Mouse (Mus musculus) midbrain, embryonic 14.5 days (tissue): ENCODE data around the gene Mboat7. TPM values are rescaled to one million over a fixed set of nuclear protein-coding genes. Genes with fewer than 3 reads are reported as not detected.

Source experiments
- ATAC-seq: fragments of 200-750 bp; cut with Nextera tagmentation; 2 replicates; pipeline ENCODE4 v1.8.0; 2017; ENCODE audit warnings: moderate number of reproducible peaks, moderate library complexity; ENCODE audit not compliant: low FRiP score, low TSS enrichment
- DNase-seq: peaks from one replicate; pipeline ENCODE4 v3.0.0-alpha.2; 2015
- H3K27ac ChIP-seq: fragments of 300-500 bp; sonication (generic); replicated peaks from 2 replicates; pipeline ENCODE4 v1.5.1; 2014; ENCODE audit warnings: mild to moderate bottlenecking, low read depth, low read length, moderate library complexity
- H3K27me3 ChIP-seq: fragments of 300-500 bp; sonication (generic); 2 replicates; pipeline ENCODE4 v1.6.1; 2014; ENCODE audit warnings: low read length, control low read depth, mixed read lengths; ENCODE audit not compliant: control insufficient read depth, insufficient read depth
- H3K36me3 ChIP-seq: fragments of 300-500 bp; sonication (generic); 2 replicates; pipeline ENCODE4 v1.6.1; 2014; ENCODE audit warnings: low read length, control low read depth; ENCODE audit not compliant: control insufficient read depth, insufficient read depth
- H3K4me1 ChIP-seq: fragments of 300-500 bp; sonication (generic); 2 replicates; pipeline ENCODE4 v1.6.1; 2014; ENCODE audit warnings: mild to moderate bottlenecking, antibody characterized with exemption, low read length, control low read depth; ENCODE audit not compliant: control insufficient read depth, insufficient read depth
- H3K4me2 ChIP-seq: fragments of 300-500 bp; sonication (generic); 2 replicates; pipeline ENCODE4 v1.6.1; 2014; ENCODE audit warnings: mild to moderate bottlenecking, low read length, moderate library complexity
- H3K4me3 ChIP-seq: fragments of 300-500 bp; sonication (generic); replicated peaks from 2 replicates; pipeline ENCODE4 v1.5.1; 2014; ENCODE audit warnings: low read depth, low read length
- H3K9ac ChIP-seq: fragments of 300-500 bp; sonication (generic); replicated peaks from 2 replicates; pipeline ENCODE4 v1.6.1; 2014; ENCODE audit warnings: mild to moderate bottlenecking, low read length, moderate library complexity
- H3K9me3 ChIP-seq: fragments of 300-500 bp; sonication (generic); 2 replicates; pipeline ENCODE4 v1.6.1; 2016; ENCODE audit warnings: low read length, control low read depth, mixed read lengths; ENCODE audit not compliant: control insufficient read depth
- WGBS: fragments of 180-500 bp; shearing (Covaris S2); extraction: QIAGEN DNeasy Blood & Tissue Kit; methylation state at CpG from one replicate; pipeline ENCODE4 v1.1.7; 2014; 5-methylcytosine and 5-hydroxymethylcytosine counted together
- polyA plus RNA-seq: library from polyadenylated mRNA; unstranded; fragments of >200 nt; fragmentation: Nextera tagmentation; extraction: Ambion mirVana; gene quantifications from 2 replicates; pipeline ENCODE4 v1.2.1, GENCODE M21; 2014

The Mboat7 gene
- polyA plus RNA-seq, 1 experiment from 2014 or later: 70.7 TPM

DNA sequence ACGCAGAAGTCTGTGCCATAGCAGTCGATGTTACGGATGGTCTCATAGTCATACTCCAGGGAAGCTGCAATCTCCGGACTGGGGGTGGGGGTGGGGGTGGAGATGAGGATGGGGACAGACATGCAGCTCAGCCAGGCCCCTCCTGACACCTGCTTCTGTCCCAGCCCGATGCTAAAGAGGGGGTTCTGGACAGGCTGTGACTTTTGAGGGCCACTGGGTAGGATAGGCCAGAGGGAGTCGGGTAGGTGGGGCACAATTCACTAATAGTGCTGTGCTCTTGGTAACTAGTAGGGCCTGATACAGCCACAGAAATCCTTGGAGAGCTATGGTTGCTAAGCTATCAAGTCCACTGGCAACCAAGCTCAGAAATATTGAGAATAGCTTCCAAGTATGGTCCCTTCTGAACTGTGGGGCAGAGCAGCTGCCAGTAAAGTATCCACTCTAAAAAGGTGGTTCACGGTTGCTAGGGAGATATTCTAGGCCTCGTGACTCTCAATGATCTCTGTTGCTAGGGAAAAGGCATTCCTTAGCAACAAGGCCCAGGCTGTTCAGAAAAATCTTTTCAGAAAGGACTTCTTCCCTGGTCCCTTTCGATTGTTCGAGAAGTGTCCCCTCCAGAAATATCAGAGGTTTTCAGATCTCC, 9.3 kb downstream of the Mboat7 start:
- Histone ChIP-seq H3K9me3 (no peaks in the 10 kb centered on the region), H3K4me1 (peaks cover 12% of the 10 kb centered on the region; the same call in 1 of the 2 replicates), H3K4me2 (0 out of 2 replicates have a peak overlapping the region, but pooled peaks have one; percentile 7), H3K27me3 (no peaks in the 10 kb centered on the region), H3K27ac (peak overlapping the region; percentile 77), H3K4me3 (no peak overlapping the region), H3K9ac (no peak overlapping the region), H3K36me3 (peaks cover 40% of the 10 kb centered on the region)
- DNase-seq (peak; percentile 77), ATAC-seq (peak; percentile 44)
- 47% methylated on average over 10 of the region's 10 CpGs for WGBS

DNA sequence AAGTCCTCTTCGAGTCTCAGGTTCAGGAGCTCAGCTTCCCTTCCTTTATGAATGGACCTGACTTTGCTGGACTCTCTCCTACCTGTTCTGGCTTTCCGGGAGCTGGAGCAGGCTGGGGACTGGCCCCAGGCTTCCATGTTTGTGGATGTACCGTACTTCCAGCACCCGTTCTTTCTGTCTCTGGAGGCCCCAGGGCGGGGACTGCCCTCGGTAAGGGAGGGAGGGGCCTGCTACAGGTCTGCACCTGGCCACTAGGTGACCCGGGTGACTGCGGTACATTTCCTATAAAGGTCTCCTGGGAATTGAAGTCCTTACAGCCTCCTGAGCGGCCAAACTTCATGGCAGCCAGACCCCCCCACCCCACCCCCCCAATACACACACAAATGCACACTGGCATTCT, 16.0 kb downstream of the Mboat7 start, which contains the start of gene Tmc4:
Gene Tmc4 (minus strand): TSS at position 212 of the 400 bp plus-strand sequence.
- Histone ChIP-seq H3K27me3 (no peaks in the 10 kb centered on the region), H3K4me3 (no peak within 1 kb of the TSS), H3K9ac (no peak within 1 kb of the TSS), H3K4me2 (no peak within 1 kb of the TSS), H3K36me3 (peaks cover 10% of the 10 kb centered on the region; the same call in 1 of the 2 replicates), H3K4me1 (no peaks in the 10 kb centered on the region), H3K9me3 (no peaks in the 10 kb centered on the region), H3K27ac (no peak within 1 kb of the TSS)
- ATAC-seq (no peak), DNase-seq (no peak)
- 54% methylated on average over 9 of the region's 9 CpGs for WGBS

DNA sequence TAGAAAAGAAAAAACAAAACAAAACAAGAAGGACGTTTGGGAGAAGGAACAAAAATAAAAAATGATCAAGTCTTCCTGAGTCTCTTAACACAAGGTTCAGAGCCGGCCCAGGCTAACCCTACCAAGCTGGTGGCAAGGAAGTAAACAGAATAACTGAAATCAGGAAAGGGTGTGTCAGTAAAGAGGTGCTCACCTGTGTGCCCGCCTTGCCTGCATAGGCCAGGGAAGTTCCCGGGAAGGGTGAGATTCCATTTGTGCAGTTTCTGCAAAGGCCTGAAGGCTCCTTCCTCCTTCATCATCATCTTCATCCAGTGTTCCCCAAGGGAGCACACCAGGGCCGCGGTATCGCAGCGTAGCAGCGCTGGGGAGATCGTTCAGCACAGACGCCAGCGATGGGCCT, 17.0 kb downstream of the Mboat7 start:
- ATAC-seq: no peak
- 89% methylated on average over 12 of the region's 12 CpGs for WGBS
- Histone ChIP-seq H3K4me3 (no peak overlapping the region), H3K27me3 (no peaks in the 10 kb centered on the region), H3K9me3 (no peaks in the 10 kb centered on the region), H3K9ac (no peak overlapping the region), H3K27ac (no peak overlapping the region), H3K4me1 (no peaks in the 10 kb centered on the region), H3K4me2 (no peak overlapping the region), H3K36me3 (0 out of 2 replicates have a peak, but pooled peaks cover 5% of the 10 kb centered on the region)
- no peak for DNase-seq

DNA sequence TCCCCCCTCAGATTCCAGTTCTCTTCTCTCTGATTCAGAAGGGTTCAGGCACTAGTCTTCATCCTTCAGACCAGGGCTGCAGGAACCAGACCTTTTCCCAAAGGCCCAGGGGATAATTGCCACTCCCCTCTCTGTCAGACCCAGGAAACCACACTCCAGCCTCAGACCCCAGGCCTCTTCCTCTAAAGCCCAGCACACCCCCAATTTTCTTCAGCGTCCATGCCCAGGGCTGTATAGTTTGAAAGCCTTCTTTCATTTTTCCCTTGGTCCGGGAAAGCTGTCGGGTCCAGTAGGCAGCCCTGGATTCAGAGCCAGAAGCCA, 18.1 kb downstream of the Mboat7 start:
- H3K36me3 ChIP-seq: 0 out of 2 replicates have a peak, but pooled peaks cover 5% of the 10 kb centered on the region
- no peaks in the 10 kb centered on the region for H3K4me1 ChIP-seq
- H3K9ac ChIP-seq: no peak overlapping the region
- no peak overlapping the region for H3K4me2 ChIP-seq
- DNase-seq: no peak
- H3K9me3 ChIP-seq: no peaks in the 10 kb centered on the region
- no peak overlapping the region for H3K4me3 ChIP-seq
- no peak overlapping the region for H3K27ac ChIP-seq
- 82% methylated on average over 3 of the region's 3 CpGs for WGBS
- no peak for ATAC-seq
- no peaks in the 10 kb centered on the region for H3K27me3 ChIP-seq

DNA sequence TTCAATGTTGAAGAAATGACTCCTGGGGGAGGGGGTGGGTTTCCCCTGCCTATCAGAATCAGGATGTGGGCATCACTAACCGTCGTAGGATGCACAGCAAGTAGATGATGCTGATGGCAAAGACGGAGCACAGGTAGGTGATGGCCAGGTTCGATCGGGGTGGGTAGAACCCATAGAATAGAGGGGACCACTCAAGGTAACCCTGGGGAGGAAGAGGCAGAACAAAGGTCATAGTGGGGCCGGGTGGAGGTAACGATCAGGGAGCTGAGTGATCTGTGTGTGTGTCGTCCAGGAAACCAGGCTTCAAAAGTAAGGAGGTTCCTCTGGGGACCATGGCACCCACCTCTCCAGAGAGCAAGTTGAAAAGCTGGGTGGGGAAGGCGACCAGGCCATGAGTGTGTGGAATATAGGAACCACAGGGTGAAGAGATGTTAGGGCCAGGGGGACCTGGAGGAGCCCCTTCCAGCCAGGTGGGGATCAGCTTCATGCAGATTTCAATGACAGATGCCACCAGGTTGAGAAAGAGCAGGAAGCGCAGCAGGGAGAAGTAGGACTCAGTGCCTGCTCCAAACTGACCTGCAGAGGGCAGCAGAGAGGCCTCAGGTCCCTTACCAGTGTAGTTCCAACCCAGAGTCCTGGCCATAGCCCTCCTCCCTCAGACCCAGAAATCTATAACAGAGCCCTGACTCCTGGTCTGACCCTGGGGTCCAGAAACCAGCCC, 18.7 kb downstream of the Mboat7 start:
- Histone ChIP-seq H3K4me1 (no peaks in the 10 kb centered on the region), H3K9me3 (no peaks in the 10 kb centered on the region), H3K4me3 (no peak overlapping the region), H3K4me2 (no peak overlapping the region), H3K27me3 (no peaks in the 10 kb centered on the region), H3K27ac (no peak overlapping the region), H3K9ac (no peak overlapping the region), H3K36me3 (0 out of 2 replicates have a peak, but pooled peaks cover 5% of the 10 kb centered on the region)
- WGBS: 67% methylated on average over 10 of the region's 10 CpGs
- DNase-seq (peak; percentile 93), ATAC-seq (peak; percentile 85; the same call in 1 of the 2 replicates)

DNA sequence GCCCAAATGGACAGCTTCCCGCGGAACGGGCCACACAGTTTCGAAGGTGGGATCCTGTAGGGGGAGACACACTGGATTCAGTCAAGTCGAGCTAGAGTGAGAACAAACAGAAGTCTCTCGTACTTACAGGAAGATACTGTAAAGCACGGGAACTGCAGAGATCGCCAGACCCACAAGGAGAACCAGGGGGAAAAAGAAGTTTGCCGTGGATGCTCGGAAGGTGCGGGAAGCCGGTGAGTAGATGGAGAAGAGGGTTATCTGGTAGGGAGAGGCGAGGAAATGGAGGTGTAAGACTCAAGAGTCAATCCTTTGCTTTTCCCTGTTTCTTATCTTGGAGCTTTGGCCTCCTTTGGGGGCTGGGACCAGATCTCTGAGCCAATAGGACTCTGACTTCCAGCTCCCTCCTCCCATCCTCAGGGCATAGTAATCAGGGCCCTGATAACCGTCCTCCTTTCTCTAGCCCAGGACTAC, 26.4 kb downstream of the Mboat7 start:
- no peaks in the 10 kb centered on the region for H3K27me3 ChIP-seq
- no peak overlapping the region for H3K27ac ChIP-seq
- H3K9me3 ChIP-seq: no peaks in the 10 kb centered on the region
- WGBS: 18% methylated on average over 14 of the region's 14 CpGs
- no peak for ATAC-seq
- H3K36me3 ChIP-seq: peaks cover 15% of the 10 kb centered on the region
- H3K9ac ChIP-seq: no peak overlapping the region
- no peak for DNase-seq
- H3K4me3 ChIP-seq: no peak overlapping the region
- peaks cover 7% of the 10 kb centered on the region; the same call in 1 of the 2 replicates for H3K4me1 ChIP-seq
- no peak overlapping the region for H3K4me2 ChIP-seq

DNA sequence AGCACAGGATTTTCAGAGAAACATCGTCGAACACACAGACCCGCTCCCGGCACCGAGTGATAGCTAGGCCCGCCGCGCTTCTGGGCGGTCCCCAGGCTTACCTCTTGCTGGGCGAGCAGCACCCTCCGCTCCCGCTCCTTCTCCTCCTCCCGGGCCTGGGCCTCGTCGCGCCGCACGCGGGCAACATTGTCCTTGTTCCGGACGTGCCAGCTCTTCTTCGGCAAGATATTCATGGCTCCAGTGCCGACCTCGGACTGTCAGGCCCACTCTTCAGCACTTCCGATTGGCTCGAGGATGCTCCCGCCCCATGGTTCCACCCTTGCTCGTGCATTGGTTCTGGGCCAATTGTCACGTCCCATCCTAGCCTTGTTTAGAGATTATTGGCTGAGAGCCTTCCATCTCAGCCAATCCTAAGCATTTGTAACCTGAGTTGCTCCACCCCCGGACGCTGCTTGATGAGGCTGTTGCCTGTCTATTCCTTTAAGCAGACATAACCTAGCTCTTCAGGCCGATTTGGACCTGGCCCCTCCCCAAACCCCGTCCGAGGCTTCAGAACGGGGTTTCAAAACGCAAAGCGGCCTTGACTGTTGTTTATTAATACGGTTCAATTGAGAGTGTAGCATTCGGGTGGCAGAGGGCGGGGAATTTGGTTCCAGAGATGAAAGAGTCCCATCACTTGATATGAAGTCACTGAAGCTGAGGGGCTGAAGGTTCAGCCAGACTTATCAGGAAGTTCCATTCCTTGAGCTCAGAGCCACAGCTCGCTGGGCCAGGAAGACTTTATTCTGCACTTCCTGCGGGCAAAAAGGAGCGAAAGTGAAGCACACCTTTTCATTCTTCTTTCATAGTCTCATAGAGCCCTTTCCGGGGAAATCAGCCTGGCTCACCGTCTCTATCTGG, 27.9 kb downstream of the Mboat7 start, which contains the start of gene Leng1:
Gene Leng1 (minus strand): TSS at position 626 of the 900 bp plus-strand sequence.
- Histone ChIP-seq H3K27ac (peak within 1 kb of the TSS; percentile 69), H3K4me3 (peak within 1 kb of the TSS; percentile 52), H3K36me3 (peaks cover 27% of the 10 kb centered on the region), H3K27me3 (no peaks in the 10 kb centered on the region), H3K9me3 (no peaks in the 10 kb centered on the region), H3K9ac (peak within 1 kb of the TSS; percentile 51), H3K4me1 (peaks cover 7% of the 10 kb centered on the region; the same call in 1 of the 2 replicates), H3K4me2 (peak within 1 kb of the TSS; percentile 76)
- DNase-seq (peak; percentile 97), ATAC-seq (peak; percentile 99)
- 4% methylated on average over 45 of the region's 45 CpGs for WGBS

DNA sequence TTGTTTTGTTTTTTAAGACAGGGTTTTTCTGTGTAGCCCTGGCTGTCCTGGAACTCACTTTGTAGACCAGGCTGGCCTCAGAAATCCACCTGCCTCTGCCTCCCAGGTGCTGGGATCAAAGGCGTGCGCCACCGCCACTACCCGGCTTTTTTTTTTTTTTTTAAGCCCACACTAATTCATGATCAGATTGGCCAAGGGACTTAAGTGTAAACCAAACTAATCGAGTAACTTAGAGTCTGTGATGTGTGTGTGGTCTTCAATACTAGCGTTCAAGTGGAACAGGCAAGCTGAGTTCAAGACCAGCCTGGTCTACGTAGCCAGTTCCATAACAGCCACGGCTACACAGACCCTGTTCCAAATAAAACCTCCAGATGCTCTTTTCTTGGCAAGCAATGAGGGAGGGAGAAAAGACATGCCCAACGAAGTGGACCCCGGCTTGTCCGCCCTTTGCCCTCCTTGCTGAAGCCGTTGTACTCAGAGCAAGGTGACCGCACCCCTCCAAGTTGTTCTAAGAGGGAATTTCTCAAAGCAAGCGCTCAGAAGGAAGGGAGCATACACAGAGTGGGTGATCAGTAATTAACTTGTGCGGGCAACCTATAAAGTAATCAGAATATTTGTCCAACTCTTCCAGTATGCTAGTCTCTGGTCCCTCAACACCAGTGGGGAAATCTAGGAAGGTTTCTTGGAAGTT, 28.7 kb downstream of the Mboat7 start:
- H3K4me1 ChIP-seq: peaks cover 7% of the 10 kb centered on the region; the same call in 1 of the 2 replicates
- DNase-seq (no peak), ATAC-seq (peak; percentile 16; the same call in 1 of the 2 replicates)
- peak overlapping the region; percentile 52 for H3K4me3 ChIP-seq
- peaks cover 35% of the 10 kb centered on the region for H3K36me3 ChIP-seq
- H3K4me2 ChIP-seq: peak overlapping the region; percentile 76
- no peaks in the 10 kb centered on the region for H3K9me3 ChIP-seq
- no peaks in the 10 kb centered on the region for H3K27me3 ChIP-seq
- peak overlapping the region; percentile 69 for H3K27ac ChIP-seq
- 28% methylated on average over 15 of the region's 15 CpGs for WGBS
- H3K9ac ChIP-seq: peak overlapping the region; percentile 51
